Comparison of ENCODE assay signal across 1 mouse cellular context in the genomic region with DNA sequence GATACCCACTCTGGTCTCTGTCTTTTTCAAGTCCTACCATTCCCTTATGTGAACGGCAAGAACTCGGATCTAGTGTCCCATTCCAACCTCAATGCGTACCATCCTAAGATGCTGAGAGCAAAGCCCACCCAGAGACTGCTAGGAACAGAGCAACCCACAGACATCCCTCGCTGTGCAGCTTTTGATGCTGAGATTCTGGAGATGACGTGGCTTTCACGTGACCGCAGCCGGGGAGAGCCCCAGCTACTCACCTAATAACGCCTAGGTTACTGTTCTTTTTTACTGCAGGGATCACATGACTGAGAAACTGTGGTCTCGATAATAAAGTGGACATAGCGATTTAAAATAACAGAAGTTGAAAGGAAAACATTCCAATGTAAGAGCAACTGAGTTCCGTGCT.
TF ChIP-seq lines count a peak whose summit lies in the region.

No protein-coding gene starts in this region.

TF ChIP-seq in CH12.LX, 34 proteins besides CTCF, POLR2A, EP300 and RAD21 (continued from another document):
- peak; percentile 93 for TF ChIP-seq IRF4 (IDR thresholded peaks at IDR 0.05; ENCODE audit: low read depth, low read length)
- TF ChIP-seq MAFK (IDR thresholded peaks at IDR 0.05; ENCODE audit: insufficient replicate concordance, low read length): no peak
- peak; percentile 89 for TF ChIP-seq USF2 (conservative IDR thresholded peaks at IDR 0.05; ENCODE audit: low read depth, low read length)
- no peak for TF ChIP-seq ZC3H11A (IDR thresholded peaks at IDR 0.05; ENCODE audit: low read depth, low read length)
- no peak for TF ChIP-seq ZMIZ1 (IDR thresholded peaks at IDR 0.05; ENCODE audit: low read depth, low read length)
- TF ChIP-seq CHD1 (IDR thresholded peaks at IDR 0.05; ENCODE audit: low read depth, low read length): no peak
- no peak; the same call in 1 of the 2 replicates for TF ChIP-seq CHD2 (IDR thresholded peaks at IDR 0.05; ENCODE audit: low read length)
- peak; percentile 78 for TF ChIP-seq ETS1 (conservative IDR thresholded peaks at IDR 0.05; ENCODE audit: low read depth, low read length)
- no peak for TF ChIP-seq MAZ (IDR thresholded peaks at IDR 0.05; ENCODE audit: low read depth, low read length)
- TF ChIP-seq ZKSCAN1 (IDR thresholded peaks at IDR 0.05; ENCODE audit: borderline replicate concordance, low read depth, low read length): no peak
- no peak for TF ChIP-seq HCFC1 (IDR thresholded peaks at IDR 0.05; ENCODE audit: low read depth, low read length)
- TF ChIP-seq TBP (conservative IDR thresholded peaks at IDR 0.05; ENCODE audit: low read depth, low read length): 0 out of 2 replicates have a peak, but pooled peaks have one; percentile 20
- TF ChIP-seq NELFE (IDR thresholded peaks at IDR 0.05; ENCODE audit: low read depth, low read length): no peak
- TF ChIP-seq UBTF (IDR thresholded peaks at IDR 0.05; ENCODE audit: low read depth, low read length): no peak
- TF ChIP-seq BHLHE40 (IDR thresholded peaks at IDR 0.05; ENCODE audit: low read depth, low read length): peak; percentile 100
- TF ChIP-seq ZNF384 (IDR thresholded peaks at IDR 0.05; ENCODE audit: low read depth, low read length): no peak; the same call in 1 of the 2 replicates
- peak; percentile 56; the same call in 1 of the 2 replicates for TF ChIP-seq RCOR1 (conservative IDR thresholded peaks at IDR 0.05; ENCODE audit: low read depth, low read length)
- no peak; the same call in 1 of the 2 replicates for TF ChIP-seq SIN3A (IDR thresholded peaks at IDR 0.05; ENCODE audit: low read length)
- TF ChIP-seq E2F4 (IDR thresholded peaks at IDR 0.05; ENCODE audit: insufficient replicate concordance, low read depth, low read length): no peak
- no peak for TF ChIP-seq MXI1 (IDR thresholded peaks at IDR 0.05; ENCODE audit: low read depth, low read length)
- TF ChIP-seq GABPA (IDR thresholded peaks at IDR 0.05; ENCODE audit: insufficient replicate concordance, low read depth, low read length): no peak
- TF ChIP-seq TCF12 (IDR thresholded peaks at IDR 0.05; ENCODE audit: low read depth, low read length): peak; percentile 70
- no peak for TF ChIP-seq POLR2AphosphoS2 (IDR thresholded peaks at IDR 0.05; ENCODE audit: low read depth, low read length)
- no peak for TF ChIP-seq ELF1 (IDR thresholded peaks at IDR 0.05; ENCODE audit: low read depth, low read length)
- peak; percentile 72; the same call in 1 of the 2 replicates for TF ChIP-seq MAX (IDR thresholded peaks at IDR 0.05; ENCODE audit: low read length)
- TF ChIP-seq PAX5 (IDR thresholded peaks at IDR 0.05; ENCODE audit: low read length): no peak
- TF ChIP-seq NRF1 (IDR thresholded peaks at IDR 0.05; ENCODE audit: low read depth, low read length): no peak
- TF ChIP-seq MYC (IDR thresholded peaks at IDR 0.05; ENCODE audit: low read depth, low read length): no peak
- peak; percentile 84 for TF ChIP-seq JUND (conservative IDR thresholded peaks at IDR 0.05; ENCODE audit: low read depth, low read length)
- no peak for TF ChIP-seq KAT2A (IDR thresholded peaks at IDR 0.05; ENCODE audit: insufficient replicate concordance, low read length)
- peak; percentile 88 for TF ChIP-seq USF1 (IDR thresholded peaks at IDR 0.05; ENCODE audit: low read depth, low read length)
TF ChIP-seq in CH12.LX: peak in this region for 12.
